Mouse (Mus musculus): ENCODE results near the gene Sdha. TPM values are rescaled to one million over a fixed set of nuclear protein-coding genes. Genes with fewer than 3 reads are reported as not detected.

The Sdha gene
- polyA plus RNA-seq, 1 experiment from 2014 or later: 346 TPM

DNA sequence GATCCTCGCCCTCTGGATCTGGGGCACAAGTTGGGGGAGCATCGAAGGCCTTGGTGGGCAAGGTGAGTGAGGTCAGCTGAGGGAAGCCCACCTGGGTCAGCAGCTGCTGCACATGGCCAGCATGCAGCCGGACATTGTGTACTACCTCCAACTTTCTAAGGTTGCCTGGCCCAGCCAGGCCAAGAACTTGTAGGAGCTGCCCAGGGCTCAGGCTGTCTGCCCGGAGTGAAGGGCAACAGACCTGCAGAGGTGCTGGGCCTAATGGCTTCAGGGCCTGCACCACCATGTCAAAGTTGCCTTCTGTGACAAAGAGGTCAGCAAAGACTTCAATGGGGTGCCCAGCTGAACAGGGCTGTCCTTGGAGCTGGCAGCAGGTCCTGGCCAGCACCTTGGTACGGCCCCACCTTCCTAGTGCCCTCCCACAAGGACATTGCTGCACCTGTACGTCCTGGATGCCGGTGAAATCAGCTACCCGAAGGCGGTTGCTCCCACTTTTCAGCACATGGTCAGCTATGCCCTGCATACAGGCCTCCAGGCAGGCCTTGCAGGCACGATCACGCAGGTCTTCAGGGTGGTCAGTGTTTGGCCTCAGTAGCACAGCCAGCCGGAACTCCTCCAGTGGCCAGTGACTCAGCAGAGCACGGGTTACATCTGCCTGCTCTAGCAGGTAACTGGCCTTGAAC, 13.2 kb upstream of the Sdha start:
- Histone ChIP-seq H3K27ac (ENCODE audit: low read depth, low read length) (peak overlapping the region; percentile 87), H3K36me3 (ENCODE audit: control insufficient read depth, insufficient read depth, low read length) (peaks cover 15% of the 10 kb centered on the region), H3K9me3 (replicated peaks; ENCODE audit: control insufficient read depth, low read length) (no peaks in the 10 kb centered on the region), H3K4me1 (ENCODE audit: control insufficient read depth, insufficient read depth, low read length) (peaks cover 9% of the 10 kb centered on the region), H3K4me3 (ENCODE audit: low read depth, low read length) (peak overlapping the region; percentile 23), H3K27me3 (ENCODE audit: control insufficient read depth, insufficient read depth, low read length) (no peaks in the 10 kb centered on the region), H3K9ac (ENCODE audit: low read depth, low read length) (peak overlapping the region; percentile 64), H3K4me2 (peak overlapping the region; percentile 58)
- ATAC-seq (replicated peaks; ENCODE audit: insufficient number of reproducible peaks, low FRiP score, low TSS enrichment): peak; percentile 52
- 72% methylated on average over 13 of the region's 13 CpGs for WGBS (ENCODE audit: insufficient replicate concordance)

DNA sequence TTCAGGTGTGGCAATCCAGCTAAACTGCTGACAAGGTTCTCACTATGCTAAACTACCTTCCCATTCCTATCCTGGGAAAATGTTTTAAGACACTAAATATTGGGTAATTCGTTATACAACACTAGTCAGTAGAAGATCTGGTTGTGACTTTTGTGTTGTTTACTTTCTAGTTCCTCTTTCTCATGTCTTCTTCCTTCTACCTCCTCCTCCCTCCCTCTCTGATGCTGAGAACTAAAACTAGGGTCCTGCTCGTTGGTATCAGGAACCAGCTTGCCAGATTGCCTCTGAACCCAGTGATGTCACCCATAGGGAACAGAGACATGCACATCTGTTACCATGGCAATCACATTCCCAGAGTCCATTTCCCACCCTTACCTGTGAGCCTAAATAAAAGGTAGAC, 12.1 kb upstream of the Sdha start:
- Histone ChIP-seq H3K27me3 (ENCODE audit: control insufficient read depth, insufficient read depth, low read length) (no peaks in the 10 kb centered on the region), H3K9ac (ENCODE audit: low read depth, low read length) (no peak overlapping the region), H3K9me3 (replicated peaks; ENCODE audit: control insufficient read depth, low read length) (no peaks in the 10 kb centered on the region), H3K27ac (ENCODE audit: low read depth, low read length) (no peak overlapping the region), H3K4me1 (ENCODE audit: control insufficient read depth, insufficient read depth, low read length) (peaks cover 9% of the 10 kb centered on the region), H3K4me2 (no peak overlapping the region), H3K4me3 (ENCODE audit: low read depth, low read length) (no peak overlapping the region), H3K36me3 (ENCODE audit: control insufficient read depth, insufficient read depth, low read length) (peaks cover 17% of the 10 kb centered on the region)
- WGBS (ENCODE audit: insufficient replicate concordance): 68% methylated on average over 2 of the region's 2 CpGs
- no peak for ATAC-seq (replicated peaks; ENCODE audit: insufficient number of reproducible peaks, low FRiP score, low TSS enrichment)

- H3K27me3 ChIP-seq (ENCODE audit: control insufficient read depth, insufficient read depth, low read length): no peaks in the 10 kb centered on the region
- no peaks in the 10 kb centered on the region for H3K4me1 ChIP-seq (ENCODE audit: control insufficient read depth, insufficient read depth, low read length)
- no peak overlapping the region for H3K27ac ChIP-seq (ENCODE audit: low read depth, low read length)
- no peak for ATAC-seq (replicated peaks; ENCODE audit: insufficient number of reproducible peaks, low FRiP score, low TSS enrichment)
- H3K4me2 ChIP-seq: no peak overlapping the region
- peaks cover 21% of the 10 kb centered on the region for H3K36me3 ChIP-seq (ENCODE audit: control insufficient read depth, insufficient read depth, low read length)
- H3K9ac ChIP-seq (ENCODE audit: low read depth, low read length): no peak overlapping the region
- H3K4me3 ChIP-seq (ENCODE audit: low read depth, low read length): no peak overlapping the region
- H3K9me3 ChIP-seq (replicated peaks; ENCODE audit: control insufficient read depth, low read length): no peaks in the 10 kb centered on the region
- 96% methylated on average over 13 of the region's 13 CpGs for WGBS (ENCODE audit: insufficient replicate concordance)
These were observed 6.4 kb upstream of the Sdha start for GRCm38 (mm10) chr13:74356491-74356890.

- H3K4me2 ChIP-seq: peak overlapping the region; percentile 75
- H3K27ac ChIP-seq (ENCODE audit: low read depth, low read length): no peak overlapping the region; the same call in 1 of the 2 replicates
- no peaks in the 10 kb centered on the region for H3K27me3 ChIP-seq (ENCODE audit: control insufficient read depth, insufficient read depth, low read length)
- WGBS (ENCODE audit: insufficient replicate concordance): 1% methylated on average over 15 of the region's 15 CpGs
- peak overlapping the region; percentile 73 for H3K4me3 ChIP-seq (ENCODE audit: low read depth, low read length)
- no peaks in the 10 kb centered on the region for H3K36me3 ChIP-seq (ENCODE audit: control insufficient read depth, insufficient read depth, low read length)
- peak; percentile 9; the same call in 1 of the 2 replicates for ATAC-seq (replicated peaks; ENCODE audit: insufficient number of reproducible peaks, low FRiP score, low TSS enrichment)
- peak overlapping the region; percentile 91 for H3K9ac ChIP-seq (ENCODE audit: low read depth, low read length)
- peaks cover 9% of the 10 kb centered on the region; the same call in 1 of the 2 replicates for H3K4me1 ChIP-seq (ENCODE audit: control insufficient read depth, insufficient read depth, low read length)
- no peaks in the 10 kb centered on the region for H3K9me3 ChIP-seq (replicated peaks; ENCODE audit: control insufficient read depth, low read length)
These were observed 391 bp upstream of the Sdha start for GRCm38 (mm10) chr13:74350435-74350906.

GRCm38 (mm10) chr13:74341036-74341435, 9.0 kb downstream of the Sdha start:
- 55% methylated on average over 3 of the region's 3 CpGs for WGBS (ENCODE audit: insufficient replicate concordance)
- Histone ChIP-seq H3K4me2 (no peak overlapping the region), H3K27me3 (ENCODE audit: control insufficient read depth, insufficient read depth, low read length) (no peaks in the 10 kb centered on the region), H3K36me3 (ENCODE audit: control insufficient read depth, insufficient read depth, low read length) (peaks cover 19% of the 10 kb centered on the region), H3K9me3 (replicated peaks; ENCODE audit: control insufficient read depth, low read length) (no peaks in the 10 kb centered on the region), H3K4me3 (ENCODE audit: low read depth, low read length) (no peak overlapping the region), H3K9ac (ENCODE audit: low read depth, low read length) (no peak overlapping the region), H3K4me1 (ENCODE audit: control insufficient read depth, insufficient read depth, low read length) (no peaks in the 10 kb centered on the region), H3K27ac (ENCODE audit: low read depth, low read length) (no peak overlapping the region)
- 0 out of 2 replicates have a peak, but pooled peaks have one; percentile 49 for ATAC-seq (replicated peaks; ENCODE audit: insufficient number of reproducible peaks, low FRiP score, low TSS enrichment)

GRCm38 (mm10) chr13:74329321-74329720, 20.8 kb downstream of the Sdha start:
- no peak overlapping the region for H3K4me2 ChIP-seq
- no peak for ATAC-seq (replicated peaks; ENCODE audit: insufficient number of reproducible peaks, low FRiP score, low TSS enrichment)
- no peaks in the 10 kb centered on the region for H3K4me1 ChIP-seq (ENCODE audit: control insufficient read depth, insufficient read depth, low read length)
- no peak overlapping the region for H3K4me3 ChIP-seq (ENCODE audit: low read depth, low read length)
- peaks cover 36% of the 10 kb centered on the region for H3K36me3 ChIP-seq (ENCODE audit: control insufficient read depth, insufficient read depth, low read length)
- no peak overlapping the region for H3K27ac ChIP-seq (ENCODE audit: low read depth, low read length)
- H3K9me3 ChIP-seq (replicated peaks; ENCODE audit: control insufficient read depth, low read length): no peaks in the 10 kb centered on the region
- H3K9ac ChIP-seq (ENCODE audit: low read depth, low read length): no peak overlapping the region
- H3K27me3 ChIP-seq (ENCODE audit: control insufficient read depth, insufficient read depth, low read length): no peaks in the 10 kb centered on the region

DNA sequence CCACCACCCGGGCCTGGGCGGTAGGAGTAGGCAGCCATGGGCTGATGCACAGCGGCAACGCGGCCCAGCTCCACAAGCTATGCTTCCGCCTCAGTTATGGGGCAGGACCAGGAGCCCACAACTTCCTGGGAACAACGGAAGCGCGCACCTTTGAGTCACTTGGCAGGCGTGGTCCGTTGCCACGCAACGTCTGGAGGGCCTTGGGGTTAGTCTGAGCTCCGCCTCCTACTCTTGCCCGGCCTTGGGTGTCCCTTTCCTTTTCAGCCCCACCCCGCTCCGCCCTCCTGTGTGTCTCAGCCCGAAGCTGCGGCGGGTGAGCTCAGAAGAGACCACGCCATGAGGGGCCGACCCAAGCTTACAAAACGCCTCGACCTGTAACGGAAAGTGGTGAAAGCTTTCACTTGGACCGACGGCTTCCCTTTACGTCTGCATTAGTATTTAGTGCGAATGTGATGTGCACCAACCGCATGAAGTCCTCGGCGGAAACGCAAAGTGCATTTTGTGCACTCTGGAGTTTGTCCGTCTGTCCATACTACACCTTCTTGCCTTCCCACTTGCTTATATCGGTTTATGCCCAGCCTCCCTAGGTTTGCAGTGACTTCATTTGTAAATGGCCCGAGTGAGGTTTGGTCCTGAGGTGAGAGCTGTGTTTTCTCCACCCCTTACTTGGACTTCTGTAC, 32.8 kb downstream of the Sdha start, which contains the start of gene Pdcd6:
Pdcd6 (minus strand) TSS at position 411 of the 680 bp plus-strand sequence.
- H3K4me1 ChIP-seq (ENCODE audit: control insufficient read depth, insufficient read depth, low read length): peaks cover 5% of the 10 kb centered on the region; the same call in 1 of the 2 replicates
- H3K36me3 ChIP-seq (ENCODE audit: control insufficient read depth, insufficient read depth, low read length): peaks cover 14% of the 10 kb centered on the region
- H3K4me2 ChIP-seq: peak within 1 kb of the TSS; percentile 91
- H3K27me3 ChIP-seq (ENCODE audit: control insufficient read depth, insufficient read depth, low read length): no peaks in the 10 kb centered on the region
- WGBS (ENCODE audit: insufficient replicate concordance): under 1% methylated on average over 36 of the region's 36 CpGs
- H3K27ac ChIP-seq (ENCODE audit: low read depth, low read length): no peak within 1 kb of the TSS; the same call in 1 of the 2 replicates
- peak within 1 kb of the TSS; percentile 74 for H3K9ac ChIP-seq (ENCODE audit: low read depth, low read length)
- peak within 1 kb of the TSS; percentile 71 for H3K4me3 ChIP-seq (ENCODE audit: low read depth, low read length)
- ATAC-seq (replicated peaks; ENCODE audit: insufficient number of reproducible peaks, low FRiP score, low TSS enrichment): peak; percentile 100
- no peaks in the 10 kb centered on the region for H3K9me3 ChIP-seq (replicated peaks; ENCODE audit: control insufficient read depth, low read length)

GRCm38 (mm10) chr13:74316789-74317169, 33.3 kb downstream of the Sdha start:
- peak overlapping the region; percentile 71 for H3K4me3 ChIP-seq (ENCODE audit: low read depth, low read length)
- WGBS (ENCODE audit: insufficient replicate concordance): 3% methylated on average over 15 of the region's 15 CpGs
- H3K9ac ChIP-seq (ENCODE audit: low read depth, low read length): peak overlapping the region; percentile 74
- H3K36me3 ChIP-seq (ENCODE audit: control insufficient read depth, insufficient read depth, low read length): peaks cover 9% of the 10 kb centered on the region
- no peaks in the 10 kb centered on the region for H3K9me3 ChIP-seq (replicated peaks; ENCODE audit: control insufficient read depth, low read length)
- peak overlapping the region; percentile 91 for H3K4me2 ChIP-seq
- H3K27ac ChIP-seq (ENCODE audit: low read depth, low read length): no peak overlapping the region; the same call in 1 of the 2 replicates
- ATAC-seq (replicated peaks; ENCODE audit: insufficient number of reproducible peaks, low FRiP score, low TSS enrichment): no peak
- peaks cover 5% of the 10 kb centered on the region; the same call in 1 of the 2 replicates for H3K4me1 ChIP-seq (ENCODE audit: control insufficient read depth, insufficient read depth, low read length)
- no peaks in the 10 kb centered on the region for H3K27me3 ChIP-seq (ENCODE audit: control insufficient read depth, insufficient read depth, low read length)
